Mouse (Mus musculus): ENCODE data around the gene Atp6v0a2. TPM values are rescaled to one million over a fixed set of nuclear protein-coding genes. Genes with fewer than 3 reads are reported as not detected.

Atp6v0a2 gene
- polyA plus RNA-seq, 1 experiment from 2014 or later: 43.1 TPM

- H3K4me1 ChIP-seq (replicated peaks): no peaks in the 10 kb centered on the region
- H3K27me3 ChIP-seq: no peaks in the 10 kb centered on the region
- peaks cover 82% of the 10 kb centered on the region for H3K36me3 ChIP-seq
- H3K4me2 ChIP-seq: no peak overlapping the region
- H3K9me3 ChIP-seq: no peaks in the 10 kb centered on the region
- no peak overlapping the region for H3K9ac ChIP-seq
- no peak overlapping the region for H3K27ac ChIP-seq
- WGBS: 92% methylated on average over 5 of the region's 5 CpGs
- no peak for ATAC-seq (ENCODE audit: low FRiP score)
- no peak overlapping the region for H3K4me3 ChIP-seq
These were observed 85.4 kb downstream of the Atp6v0a2 start for GRCm38 (mm10) chr5:124713741-124714140.

DNA sequence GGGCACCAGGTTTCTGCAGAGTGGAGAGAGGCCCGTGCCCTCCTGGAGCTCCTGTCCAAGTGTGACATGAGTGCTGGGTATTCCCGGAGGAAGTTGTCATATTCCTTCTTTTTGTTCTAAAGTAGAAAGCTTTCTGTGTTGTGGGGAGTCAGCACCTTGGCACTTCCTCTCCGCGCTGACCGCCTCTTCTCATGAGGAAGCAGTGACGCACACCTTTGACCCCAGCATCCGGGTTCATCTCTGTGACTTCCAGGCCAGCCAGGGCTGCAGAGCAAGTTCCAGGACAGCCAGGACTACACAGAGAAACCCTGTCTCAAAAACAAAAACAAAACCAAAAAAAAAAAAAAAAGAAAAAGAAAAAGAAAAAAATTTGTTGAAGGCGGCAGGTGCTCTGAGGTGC is 86.8 kb downstream of the Atp6v0a2 start:
- WGBS: 89% methylated on average over 8 of the region's 8 CpGs
- Histone ChIP-seq H3K36me3 (peaks cover 96% of the 10 kb centered on the region), H3K9ac (no peak overlapping the region), H3K27ac (no peak overlapping the region), H3K4me1 (replicated peaks) (no peaks in the 10 kb centered on the region), H3K9me3 (no peaks in the 10 kb centered on the region), H3K27me3 (no peaks in the 10 kb centered on the region), H3K4me3 (no peak overlapping the region), H3K4me2 (no peak overlapping the region)
- ATAC-seq (ENCODE audit: low FRiP score): no peak

GRCm38 (mm10) chr5:124717969-124718368 is 89.6 kb downstream of the Atp6v0a2 start:
- H3K27me3 ChIP-seq: no peaks in the 10 kb centered on the region
- H3K9ac ChIP-seq: peak overlapping the region; percentile 14; the same call in 1 of the 2 replicates
- H3K4me3 ChIP-seq: no peak overlapping the region
- H3K27ac ChIP-seq: no peak overlapping the region
- ATAC-seq (ENCODE audit: low FRiP score): no peak
- H3K9me3 ChIP-seq: no peaks in the 10 kb centered on the region
- 96% methylated on average over 11 of the region's 11 CpGs for WGBS
- no peaks in the 10 kb centered on the region for H3K4me1 ChIP-seq (replicated peaks)
- peaks cover 96% of the 10 kb centered on the region for H3K36me3 ChIP-seq
- H3K4me2 ChIP-seq: no peak overlapping the region

DNA sequence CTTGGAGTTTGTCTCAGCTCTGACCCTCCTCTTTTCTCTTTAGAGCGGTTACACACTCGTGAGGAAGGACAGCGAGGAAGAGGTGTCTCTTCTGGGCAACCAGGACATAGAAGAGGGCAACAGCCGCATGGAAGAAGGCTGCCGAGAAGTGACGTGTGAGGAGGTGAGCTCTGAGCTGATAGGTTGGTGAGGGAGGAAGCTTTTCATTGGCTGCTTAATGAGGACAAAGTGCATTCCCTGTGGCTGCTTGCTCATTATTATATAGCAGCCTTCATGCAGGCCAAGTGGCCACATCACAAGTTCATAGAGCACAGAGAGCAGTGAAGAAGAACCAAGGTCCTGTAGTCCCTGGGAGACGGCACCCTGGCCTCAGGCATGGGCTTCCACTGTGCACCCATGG is 90.0 kb downstream of the Atp6v0a2 start:
- H3K27me3 ChIP-seq: no peaks in the 10 kb centered on the region
- no peak for ATAC-seq (ENCODE audit: low FRiP score)
- WGBS: 90% methylated on average over 7 of the region's 7 CpGs

DNA sequence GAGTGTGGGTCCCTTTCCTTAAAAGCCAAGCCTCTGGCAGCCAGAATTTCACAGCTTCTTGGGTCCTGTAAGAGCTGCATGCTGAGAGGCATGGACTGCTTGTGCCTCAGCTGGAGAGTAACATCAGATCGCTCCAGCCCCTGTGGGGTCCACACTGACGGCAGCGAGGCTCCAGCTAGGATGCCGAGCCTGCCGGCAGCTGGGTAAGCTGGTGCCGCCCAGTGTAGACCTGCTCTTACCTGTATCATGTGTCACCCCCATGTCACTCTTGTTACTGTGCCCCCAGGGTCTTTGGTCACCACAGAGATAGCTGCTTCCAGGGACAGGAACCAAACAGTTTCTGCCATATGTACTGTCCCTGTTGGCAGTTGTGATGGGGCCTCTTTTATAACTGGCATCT is 94.7 kb downstream of the Atp6v0a2 start:
- ATAC-seq (ENCODE audit: low FRiP score): no peak
- Histone ChIP-seq H3K9me3 (no peaks in the 10 kb centered on the region), H3K4me2 (no peak overlapping the region), H3K4me1 (replicated peaks) (peaks cover 6% of the 10 kb centered on the region), H3K4me3 (no peak overlapping the region), H3K27me3 (peaks cover 3% of the 10 kb centered on the region), H3K36me3 (peaks cover 61% of the 10 kb centered on the region), H3K9ac (no peak overlapping the region), H3K27ac (no peak overlapping the region)
- 94% methylated on average over 6 of the region's 6 CpGs for WGBS

More for the DNA sequence above, 90.0 kb downstream of the Atp6v0a2 start:
- Histone ChIP-seq H3K9ac (no peak overlapping the region), H3K36me3 (peaks cover 96% of the 10 kb centered on the region), H3K4me2 (no peak overlapping the region), H3K27ac (no peak overlapping the region), H3K4me3 (no peak overlapping the region), H3K4me1 (replicated peaks) (no peaks in the 10 kb centered on the region), H3K9me3 (no peaks in the 10 kb centered on the region)

DNA sequence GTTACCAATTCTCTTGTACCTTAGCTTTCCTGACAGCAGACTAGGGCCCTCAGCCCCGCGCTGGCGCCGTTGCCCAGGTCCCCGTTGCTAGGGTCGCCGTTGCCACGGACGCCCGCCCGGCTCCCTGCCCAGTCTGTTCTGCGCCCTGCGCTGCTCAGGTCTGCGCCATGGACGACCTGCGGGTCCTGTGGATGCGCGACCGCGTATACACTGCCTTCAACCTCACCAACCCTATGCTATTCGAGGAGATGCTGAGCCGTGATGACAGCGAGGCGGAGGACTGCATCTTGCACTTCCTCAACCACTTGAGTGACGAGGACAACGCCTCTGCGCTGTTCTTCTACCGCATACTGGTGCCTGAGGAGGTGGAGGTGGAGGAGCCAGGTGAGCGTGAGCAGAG is 96.6 kb downstream of the Atp6v0a2 start, which contains the start of gene Dnah10:
TSS of gene Dnah10 (plus strand) at position 89 of the 400 bp plus-strand sequence.
- H3K4me1 ChIP-seq (replicated peaks): peaks cover 9% of the 10 kb centered on the region
- no peaks in the 10 kb centered on the region for H3K9me3 ChIP-seq
- 10% methylated on average over 29 of the region's 29 CpGs for WGBS
- H3K36me3 ChIP-seq: peaks cover 42% of the 10 kb centered on the region
- 0 out of 2 replicates have a peak within 1 kb of the TSS, but pooled peaks have one; percentile 4 for H3K4me2 ChIP-seq
- no peak within 1 kb of the TSS for H3K27ac ChIP-seq
- H3K9ac ChIP-seq: no peak within 1 kb of the TSS; the same call in none of the 2 replicates
- peak; percentile 68; the same call in 1 of the 2 replicates for ATAC-seq (ENCODE audit: low FRiP score)
- no peak within 1 kb of the TSS for H3K4me3 ChIP-seq
- H3K27me3 ChIP-seq: peaks cover 3% of the 10 kb centered on the region

DNA sequence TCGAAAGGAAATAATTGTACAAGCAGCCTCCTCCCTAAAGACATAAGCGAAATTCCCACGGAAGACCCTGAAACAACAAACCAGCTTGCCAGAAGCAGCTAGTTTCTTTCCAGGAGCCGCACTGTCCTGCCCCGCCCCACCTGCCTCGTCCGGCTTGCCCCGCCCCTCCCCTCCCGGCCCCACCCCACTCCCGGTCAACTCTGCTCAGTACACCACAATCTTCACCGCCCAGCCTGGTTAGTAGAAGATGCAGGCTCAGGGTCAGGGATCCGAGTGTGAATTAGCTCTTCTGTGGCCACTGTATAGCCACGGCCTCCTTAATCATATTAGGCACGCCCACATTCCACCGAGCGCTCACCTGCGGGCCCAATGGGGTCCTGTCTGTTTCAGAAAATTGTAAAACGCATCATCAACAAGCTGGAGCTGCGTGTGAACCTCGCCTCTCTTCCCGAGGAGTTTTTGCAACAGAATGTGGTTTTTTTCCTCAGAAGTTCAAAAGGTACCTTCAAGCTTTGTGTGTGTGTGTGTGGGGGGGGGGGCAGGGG is 101.4 kb downstream of the Atp6v0a2 start:
- Histone ChIP-seq H3K4me1 (replicated peaks) (peaks cover 7% of the 10 kb centered on the region), H3K36me3 (no peaks in the 10 kb centered on the region), H3K4me2 (peak overlapping the region; percentile 39), H3K4me3 (peak overlapping the region; percentile 12; the same call in 1 of the 2 replicates), H3K27ac (no peak overlapping the region), H3K9me3 (no peaks in the 10 kb centered on the region), H3K9ac (no peak overlapping the region), H3K27me3 (peaks cover 3% of the 10 kb centered on the region)
- 17% methylated on average over 21 of the region's 21 CpGs for WGBS
- ATAC-seq (ENCODE audit: low FRiP score): no peak

DNA sequence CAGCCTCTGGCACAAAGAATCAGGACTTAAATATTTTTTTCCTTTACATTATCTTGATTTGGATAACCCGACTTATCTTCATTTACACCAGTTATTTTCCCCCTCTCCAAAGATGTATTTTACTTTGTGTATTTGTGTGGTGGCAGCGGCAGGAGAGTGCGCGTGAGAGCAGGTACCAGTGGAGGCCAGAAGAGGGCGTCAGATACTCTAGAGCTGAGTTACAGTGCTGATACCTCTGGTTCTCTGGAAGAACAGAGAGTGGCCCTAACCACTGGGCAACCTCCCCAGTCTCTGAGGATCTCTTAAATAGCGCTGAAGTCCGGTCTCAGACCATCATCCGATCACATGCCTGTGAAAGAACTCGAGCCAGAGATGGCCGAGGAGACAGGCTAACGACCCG is 105.6 kb downstream of the Atp6v0a2 start:
- Histone ChIP-seq H3K36me3 (no peaks in the 10 kb centered on the region), H3K27ac (no peak overlapping the region), H3K4me2 (no peak overlapping the region), H3K9ac (no peak overlapping the region), H3K4me3 (no peak overlapping the region), H3K9me3 (no peaks in the 10 kb centered on the region), H3K27me3 (no peaks in the 10 kb centered on the region), H3K4me1 (replicated peaks) (0 out of 2 replicates have a peak, but pooled peaks cover 2% of the 10 kb centered on the region)
- ATAC-seq (ENCODE audit: low FRiP score): no peak
- WGBS: 86% methylated on average over 12 of the region's 12 CpGs

GRCm38 (mm10) chr5:124741898-124742599 is 113.7 kb downstream of the Atp6v0a2 start:
- no peak for ATAC-seq (ENCODE audit: low FRiP score)
- Histone ChIP-seq H3K27me3 (no peaks in the 10 kb centered on the region), H3K9ac (no peak overlapping the region), H3K4me1 (replicated peaks) (no peaks in the 10 kb centered on the region), H3K27ac (no peak overlapping the region), H3K36me3 (no peaks in the 10 kb centered on the region), H3K4me3 (no peak overlapping the region), H3K9me3 (0 out of 2 replicates have a peak, but pooled peaks cover 4% of the 10 kb centered on the region), H3K4me2 (no peak overlapping the region)
- 97% methylated on average over 21 of the region's 21 CpGs for WGBS

DNA sequence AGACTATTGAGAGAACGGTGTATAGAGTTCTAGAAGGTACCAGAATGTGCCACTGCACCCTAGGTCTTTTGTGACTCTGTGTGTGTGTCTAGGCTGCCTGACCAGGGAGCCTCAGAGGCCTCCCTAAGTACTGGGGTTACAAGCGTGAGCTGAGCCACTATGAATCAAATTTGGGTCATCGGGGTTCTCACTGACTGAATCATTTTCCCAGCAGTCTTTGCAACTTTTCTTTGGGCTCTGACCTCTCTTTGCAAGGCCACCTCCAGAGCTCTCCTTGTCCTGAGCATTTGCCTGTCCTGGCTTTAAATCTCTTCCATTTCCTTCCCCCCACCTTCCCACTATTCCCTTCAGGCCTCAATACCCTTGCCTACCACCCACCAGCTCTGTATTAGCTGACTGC is 115.5 kb downstream of the Atp6v0a2 start:
- Histone ChIP-seq H3K9ac (no peak overlapping the region), H3K4me3 (no peak overlapping the region), H3K4me2 (no peak overlapping the region), H3K9me3 (0 out of 2 replicates have a peak, but pooled peaks cover 4% of the 10 kb centered on the region), H3K4me1 (replicated peaks) (no peaks in the 10 kb centered on the region), H3K36me3 (no peaks in the 10 kb centered on the region), H3K27me3 (no peaks in the 10 kb centered on the region), H3K27ac (no peak overlapping the region)
- WGBS: 87% methylated on average over 3 of the region's 3 CpGs
- no peak for ATAC-seq (ENCODE audit: low FRiP score)

DNA sequence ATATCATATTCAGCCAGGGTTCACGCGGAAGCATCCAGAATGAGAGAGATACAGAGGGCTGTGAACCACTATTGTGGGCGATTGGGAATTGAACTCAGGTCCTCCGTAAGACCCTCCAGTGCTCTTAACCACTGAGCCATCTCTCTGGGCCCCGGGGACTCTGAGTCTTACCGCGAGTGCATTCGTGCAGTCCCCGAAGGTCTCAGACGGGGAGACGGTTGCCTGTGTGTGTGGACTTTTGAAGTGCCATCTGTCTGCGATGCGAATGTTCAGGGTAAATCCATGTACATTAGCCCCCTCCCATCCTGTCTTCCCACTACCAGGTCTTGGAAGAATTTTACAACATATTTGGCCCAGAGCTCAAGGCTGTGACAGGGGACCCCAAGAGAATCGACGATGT is 117.8 kb downstream of the Atp6v0a2 start:
- Histone ChIP-seq H3K27me3 (no peaks in the 10 kb centered on the region), H3K4me3 (no peak overlapping the region), H3K4me2 (no peak overlapping the region), H3K27ac (no peak overlapping the region), H3K9me3 (no peaks in the 10 kb centered on the region), H3K4me1 (replicated peaks) (no peaks in the 10 kb centered on the region), H3K36me3 (no peaks in the 10 kb centered on the region), H3K9ac (no peak overlapping the region)
- ATAC-seq (ENCODE audit: low FRiP score): no peak
- WGBS: 94% methylated on average over 15 of the region's 15 CpGs

DNA sequence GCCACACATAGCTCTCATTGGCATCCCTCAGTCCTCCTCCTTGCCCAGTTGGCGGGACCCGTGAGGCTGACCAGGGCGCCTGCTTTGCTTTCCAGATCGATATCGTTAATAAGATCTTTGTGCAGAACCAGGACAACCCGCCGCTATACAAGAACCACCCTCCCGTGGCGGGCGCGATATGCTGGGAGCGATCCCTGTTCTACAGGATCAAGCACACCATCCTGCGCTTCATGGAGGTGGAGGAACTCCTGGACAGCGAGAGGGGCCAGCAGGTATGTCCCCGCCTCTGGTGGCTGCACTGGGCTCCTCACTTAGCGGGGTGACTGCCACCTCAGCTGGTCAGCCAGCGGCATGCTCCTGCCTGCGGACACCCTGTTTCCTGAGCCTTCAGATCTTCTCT is 119.9 kb downstream of the Atp6v0a2 start:
- no peaks in the 10 kb centered on the region for H3K36me3 ChIP-seq
- H3K4me1 ChIP-seq (replicated peaks): no peaks in the 10 kb centered on the region
- H3K9ac ChIP-seq: no peak overlapping the region
- ATAC-seq (ENCODE audit: low FRiP score): no peak
- no peak overlapping the region for H3K4me3 ChIP-seq
- no peaks in the 10 kb centered on the region for H3K9me3 ChIP-seq
- no peak overlapping the region for H3K4me2 ChIP-seq
- no peaks in the 10 kb centered on the region for H3K27me3 ChIP-seq
- 89% methylated on average over 18 of the region's 18 CpGs for WGBS
- no peak overlapping the region for H3K27ac ChIP-seq

DNA sequence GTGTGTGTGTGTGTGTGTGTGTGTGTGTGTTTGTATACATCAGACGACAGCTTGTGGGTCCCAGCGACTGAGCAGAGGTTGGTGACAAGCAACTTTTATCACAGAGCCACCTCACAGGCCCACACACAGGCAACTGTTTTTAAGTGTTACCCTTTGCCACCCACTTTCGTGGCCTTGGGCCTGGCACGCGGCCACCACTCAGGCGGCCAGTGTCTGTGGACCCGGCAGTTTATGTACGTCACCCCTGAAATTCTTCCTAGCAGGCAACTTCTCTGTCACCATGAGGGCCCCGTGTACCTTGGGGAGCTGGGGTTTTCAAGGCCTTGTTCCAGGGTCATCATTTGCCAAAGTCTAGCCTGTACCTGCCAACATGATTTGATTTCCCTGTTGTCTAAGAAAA is 123.3 kb downstream of the Atp6v0a2 start:
- Histone ChIP-seq H3K4me3 (no peak overlapping the region), H3K4me1 (replicated peaks) (no peaks in the 10 kb centered on the region), H3K36me3 (no peaks in the 10 kb centered on the region), H3K9me3 (no peaks in the 10 kb centered on the region), H3K4me2 (no peak overlapping the region), H3K27me3 (no peaks in the 10 kb centered on the region), H3K9ac (no peak overlapping the region), H3K27ac (no peak overlapping the region)
- ATAC-seq (ENCODE audit: low FRiP score): no peak
- WGBS: 89% methylated on average over 9 of the region's 9 CpGs

All from hindbrain, embryonic 13.5 days (tissue).